ENCODE assay signal across 17 mouse cellular contexts in the genomic region with DNA sequence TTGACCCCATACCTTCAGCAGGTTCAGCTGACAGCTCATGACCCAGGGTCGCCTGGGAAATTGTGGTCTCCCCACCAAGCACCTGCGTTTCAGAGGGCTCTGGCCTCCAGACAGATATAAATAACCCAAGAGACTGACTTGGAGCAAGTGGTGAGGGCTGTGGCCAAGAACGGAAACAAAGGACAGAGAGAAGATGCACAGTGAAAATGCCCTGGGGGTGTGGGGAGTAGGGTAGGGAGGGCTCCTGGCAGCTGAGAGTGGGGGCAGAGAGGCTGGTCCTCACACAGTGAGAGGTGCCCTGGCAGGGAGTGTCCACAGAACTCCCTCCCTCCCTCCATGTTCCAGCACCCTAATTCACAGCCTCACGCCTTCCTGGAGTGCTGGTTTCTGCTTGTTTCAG. TPM values are rescaled to one million over a fixed set of nuclear protein-coding genes. Genes with fewer than 3 reads are reported as not detected.
DNase-seq lines count a peak whose midpoint lies in the region; ATAC-seq lines count a peak whose summit lies in the region.
"Had no signal": no experiment of that assay in that cellular context is flagged by ENCODE, and none has a peak within 500 bp of the region (broad histone marks: within the 10 kb centered on the region; RNA-seq: fewer than 3 reads in every experiment).

No protein-coding gene starts in this region.

- no peak overlapping the region for H3K4me3 ChIP-seq in neural tube, embryonic 13.5 days
- H3K4me3 ChIP-seq in neural tube, embryonic 15.5 days (replicated peaks): no peak overlapping the region
- no peak overlapping the region for H3K4me3 ChIP-seq in heart, embryonic 16.5 days (ENCODE audit: low read length)
- H3K4me3 ChIP-seq: forebrain, embryonic 10.5 days; hindbrain, embryonic 15.5 days; midbrain, embryonic 15.5 days had no signal

- intact Hi-C loops in heart, postnatal 25 days (cut with DNase I): no loop called here

- 40% methylated on average over 4 of the region's 4 CpGs for WGBS in neural tube, embryonic 13.5 days
- WGBS in neural tube, embryonic 15.5 days: 34% methylated on average over 4 of the region's 4 CpGs
- 25% methylated on average over 4 of the region's 4 CpGs for WGBS in heart, embryonic 16.5 days

- no peaks in the 10 kb centered on the region for H3K9me3 ChIP-seq in neural tube, embryonic 13.5 days
- no peaks in the 10 kb centered on the region for H3K9me3 ChIP-seq in neural tube, embryonic 15.5 days (replicated peaks)
- H3K9me3 ChIP-seq in heart, embryonic 16.5 days (replicated peaks; ENCODE audit: control insufficient read depth, low read length): no peaks in the 10 kb centered on the region
- H3K9me3 ChIP-seq: forebrain, embryonic 10.5 days; hindbrain, embryonic 15.5 days; midbrain, embryonic 15.5 days had no signal

- peak; percentile 88 for DNase-seq in heart, adult 11 months
- DNase-seq in heart, postnatal 25 days (ENCODE audit: low spot score): no peak
- DNase-seq in natural killer cell, adult 2 months (ENCODE audit: low spot score in 2 of 2): peak; percentile 8 to 11
- no peak for DNase-seq in adrenal gland, adult 18-20 months (ENCODE audit: low spot score in 2 of 2)
- DNase-seq in MN1 (ENCODE audit: low spot score): no peak
- DNase-seq: cerebellum, adult 2 months; kidney, adult 18-20 months; lung, adult 2 months; lung, postnatal 4 days; spleen, adult 18-20 months; thymus, postnatal 25 days had no signal

- H3K9ac ChIP-seq in neural tube, embryonic 13.5 days: no peak overlapping the region
- no peak overlapping the region for H3K9ac ChIP-seq in neural tube, embryonic 15.5 days (replicated peaks)
- H3K9ac ChIP-seq in heart, embryonic 16.5 days (ENCODE audit: low read length): no peak overlapping the region
- H3K9ac ChIP-seq: hindbrain, embryonic 15.5 days; midbrain, embryonic 15.5 days had no signal

- H3K27me3 ChIP-seq in neural tube, embryonic 13.5 days: no peaks in the 10 kb centered on the region
- no peaks in the 10 kb centered on the region for H3K27me3 ChIP-seq in neural tube, embryonic 15.5 days (replicated peaks)
- H3K27me3 ChIP-seq in heart, embryonic 16.5 days (ENCODE audit: control insufficient read depth, insufficient read depth, low read length): no peaks in the 10 kb centered on the region
- H3K27me3 ChIP-seq: hindbrain, embryonic 15.5 days; midbrain, embryonic 15.5 days had no signal

- H3K27ac ChIP-seq in neural tube, embryonic 13.5 days (replicated peaks): no peak overlapping the region
- H3K27ac ChIP-seq in neural tube, embryonic 15.5 days (replicated peaks): no peak overlapping the region
- H3K27ac ChIP-seq in heart, embryonic 16.5 days (ENCODE audit: low read length): peak overlapping the region; percentile 38
- H3K27ac ChIP-seq: forebrain, embryonic 10.5 days; hindbrain, embryonic 15.5 days; midbrain, embryonic 15.5 days had no signal

- 0 out of 2 replicates have a peak, but pooled peaks have one; percentile 27 for ATAC-seq in neural tube, embryonic 13.5 days (ENCODE audit: low read depth)
- ATAC-seq in neural tube, embryonic 15.5 days (ENCODE audit: low FRiP score): no peak
- ATAC-seq in heart, embryonic 16.5 days (replicated peaks; ENCODE audit: extremely low read depth, insufficient read depth, low FRiP score): peak; percentile 30; the same call in 1 of the 2 replicates
- ATAC-seq: midbrain, embryonic 15.5 days had no signal

- no peak overlapping the region for H3K4me2 ChIP-seq in neural tube, embryonic 13.5 days
- no peak overlapping the region for H3K4me2 ChIP-seq in neural tube, embryonic 15.5 days
- no peak overlapping the region for H3K4me2 ChIP-seq in heart, embryonic 16.5 days (ENCODE audit: low read depth, low read length)
- H3K4me2 ChIP-seq: hindbrain, embryonic 15.5 days; midbrain, embryonic 15.5 days had no signal

- peaks cover 15% of the 10 kb centered on the region for H3K4me1 ChIP-seq in neural tube, embryonic 13.5 days (replicated peaks)
- no peaks in the 10 kb centered on the region for H3K4me1 ChIP-seq in neural tube, embryonic 15.5 days
- H3K4me1 ChIP-seq in heart, embryonic 16.5 days (ENCODE audit: control insufficient read depth, insufficient read depth, low read length): peaks cover 23% of the 10 kb centered on the region
- H3K4me1 ChIP-seq: hindbrain, embryonic 15.5 days; midbrain, embryonic 15.5 days had no signal

- H3K36me3 ChIP-seq in neural tube, embryonic 13.5 days: peaks cover 29% of the 10 kb centered on the region
- H3K36me3 ChIP-seq in neural tube, embryonic 15.5 days: peaks cover 15% of the 10 kb centered on the region
- peaks cover 20% of the 10 kb centered on the region for H3K36me3 ChIP-seq in heart, embryonic 16.5 days (ENCODE audit: control insufficient read depth, insufficient read depth)

RNA-seq across cellular contexts. Expression of a gene that starts 50.2 kb away (rescaled TPM):
- 10 to 100 TPM; 12.4 to 13.2 TPM for total RNA-seq in heart, postnatal 25 days (2021)
- polyA plus RNA-seq in neural tube, embryonic 13.5 days (2015; fragmentation: Nextera tagmentation; extraction: Ambion mirVana): 38.9 and 40.1 TPM in 2 replicates
- polyA plus RNA-seq in neural tube, embryonic 15.5 days (2015; fragmentation: Nextera tagmentation; extraction: Ambion mirVana): 32.2 and 35.8 TPM in 2 replicates
- 34.1 and 35.4 TPM in 2 replicates for polyA plus RNA-seq in heart, embryonic 16.5 days (2015; fragmentation: Nextera tagmentation; extraction: Ambion mirVana)
- 10 to 100 TPM; 17.9 to 19.8 TPM for total RNA-seq in adrenal gland, adult 18-20 months (2021)

RNA-seq across cellular contexts. Expression of a gene that starts 50.3 kb away (rescaled TPM):
- total RNA-seq in heart, postnatal 25 days (2021): under 1 TPM; 0.31 TPM
- 6.5 and 12.0 TPM in 2 replicates for polyA plus RNA-seq in neural tube, embryonic 13.5 days (2015; fragmentation: Nextera tagmentation; extraction: Ambion mirVana)
- 5.4 and 16.3 TPM in 2 replicates for polyA plus RNA-seq in neural tube, embryonic 15.5 days (2015; fragmentation: Nextera tagmentation; extraction: Ambion mirVana)
- 23.9 and 26.9 TPM in 2 replicates for polyA plus RNA-seq in heart, embryonic 16.5 days (2015; fragmentation: Nextera tagmentation; extraction: Ambion mirVana)
- total RNA-seq in adrenal gland, adult 18-20 months (2021): 1 to 10 TPM in 1 of 2 experiments, under 1 TPM in 1; 0.66 to 1.5 TPM

Comparison
In these comparisons a context has a peak if more than half of its experiments do, and no peak if none do; other contexts are left out.
1. DNase-seq: peak in heart, adult 11 months (single experiment) and natural killer cell, adult 2 months (2 of 2); none in heart, postnatal 25 days (single experiment), adrenal gland, adult 18-20 months (0 of 2) and MN1 (single experiment).